Mouse (Mus musculus): Measurements from ENCODE around the gene Cldn15.

DNA sequence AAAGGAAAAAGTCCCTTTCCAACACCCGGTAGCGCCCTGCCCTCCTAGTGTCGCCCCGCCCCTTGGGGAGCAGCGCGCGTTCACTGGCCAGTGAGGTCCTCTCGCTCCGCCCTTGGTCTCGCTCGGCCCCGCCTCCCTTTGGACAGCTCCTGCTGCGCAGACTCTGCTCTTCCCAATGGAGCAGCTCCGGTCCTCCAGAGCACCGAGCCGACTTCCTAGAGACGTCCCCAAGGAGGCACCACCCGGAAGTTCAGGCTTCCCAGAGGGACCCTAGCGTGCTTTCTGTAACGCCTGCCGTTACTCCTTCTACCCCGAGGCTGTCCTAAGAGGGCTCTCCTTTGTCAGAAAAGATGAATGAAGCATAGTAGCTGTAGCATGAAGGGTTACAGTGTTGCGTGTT lies 13.4 kb upstream of the Cldn15 start, which contains the start of gene Fis1:
- no peak for TF ChIP-seq CTCF (IDR thresholded peaks at IDR 0.05; ENCODE audit: insufficient read depth, low read depth, low read length)
- TF ChIP-seq POLR2A (IDR thresholded peaks at IDR 0.05; ENCODE audit: insufficient read depth, low read depth, low read length), result no peak
